Mouse (Mus musculus) gastrocnemius, postnatal 14 days (tissue): ENCODE measurements around the gene Tnxb. TPM values are rescaled to one million over a fixed set of nuclear protein-coding genes. Genes with fewer than 3 reads are reported as not detected.
A peak's percentile ranks its signal among the peaks of the same experiment; 100 is the strongest.

ENCODE experiments used
- DNase-seq: peaks from one replicate; pipeline ENCODE4 v3.0.0; 2021; ENCODE audit warnings: mixed read lengths
- intact Hi-C: fragments of 180-260 bp; cut with DNase I; formaldehyde crosslinking; loops from one replicate; pipeline ENCODE4 v1.15.1; 2025; ENCODE audit warnings: low total_unique reads
- total RNA-seq, 2 experiments: library from RNA; stranded (reverse); gene quantifications; 2 replicates each; pipeline ENCODE4 v1.2.3; 2021

Gene Tnxb
- total RNA-seq, 2 experiments from 2014 or later = 69.8 to 85.6 TPM

DNA sequence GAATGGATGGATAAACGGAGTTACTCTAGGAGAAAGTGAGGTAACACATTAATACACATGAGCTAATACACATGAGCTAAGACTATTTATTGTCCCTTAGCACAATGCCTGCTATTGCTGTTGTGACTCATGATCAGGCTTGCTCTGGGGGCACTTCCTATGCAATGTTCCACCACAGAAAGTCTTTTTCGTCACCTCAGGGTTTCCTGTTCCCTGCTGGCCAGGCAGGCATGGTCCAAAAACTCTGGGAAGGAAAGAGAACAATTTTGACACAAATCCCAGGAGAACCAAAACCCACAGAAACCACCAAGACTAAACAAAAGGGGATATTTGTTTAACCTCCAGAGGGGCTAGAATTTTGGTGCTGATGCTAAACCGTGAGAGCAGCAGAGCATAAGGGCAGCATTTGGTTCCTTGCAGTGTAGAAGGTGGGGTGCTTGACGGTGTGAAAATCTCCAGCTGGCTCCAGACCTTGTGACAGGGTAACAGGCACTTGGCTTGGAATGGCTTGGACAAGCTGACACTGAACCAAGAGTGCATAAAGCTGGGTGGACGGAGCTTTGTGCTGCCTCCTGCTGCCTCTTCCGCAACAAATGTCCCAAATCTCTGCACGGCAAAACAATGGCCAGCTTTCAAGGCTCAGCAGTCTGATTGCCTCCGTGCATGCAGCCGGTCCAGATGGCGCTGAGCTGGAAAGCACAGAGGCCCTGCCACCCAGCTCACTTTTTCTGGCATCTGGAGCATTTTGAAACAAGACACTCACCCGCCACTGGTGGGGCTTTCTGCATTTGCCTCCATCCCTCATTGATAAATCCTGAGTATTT, 29.3 kb upstream of the Tnxb start:
- peak; percentile 41 for DNase-seq

GRCm38 (mm10) chr17:34641945-34642344, 28.4 kb upstream of the Tnxb start:
- DNase-seq = no peak
- intact Hi-C loops = no loop called here

More for the DNA sequence above, 29.3 kb upstream of the Tnxb start:
- intact Hi-C loops = no loop called here

- intact Hi-C loops = no loop called here
- DNase-seq = no peak
Measured at GRCm38 (mm10) chr17:34643379-34643778, 27.0 kb upstream of the Tnxb start.

DNA sequence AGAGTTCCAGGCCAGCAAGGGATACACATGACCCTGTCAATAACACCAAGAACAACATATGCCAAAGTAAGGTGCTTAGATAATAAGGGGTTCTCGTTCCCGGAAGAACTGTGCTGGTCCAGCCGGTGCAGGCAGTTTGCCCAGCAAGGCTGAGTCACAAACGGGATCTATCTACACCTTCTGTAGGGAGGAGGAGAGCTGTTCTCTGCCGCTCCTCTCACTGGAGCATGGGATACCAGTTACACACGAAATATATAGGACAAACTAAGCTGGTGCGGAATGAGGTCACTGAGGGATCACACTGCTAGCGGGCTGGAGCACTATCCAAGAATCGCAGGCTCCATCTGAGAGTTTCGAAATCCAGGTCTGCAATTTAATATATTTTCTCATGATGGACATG, 26.4 kb upstream of the Tnxb start:
- DNase-seq = no peak

DNA sequence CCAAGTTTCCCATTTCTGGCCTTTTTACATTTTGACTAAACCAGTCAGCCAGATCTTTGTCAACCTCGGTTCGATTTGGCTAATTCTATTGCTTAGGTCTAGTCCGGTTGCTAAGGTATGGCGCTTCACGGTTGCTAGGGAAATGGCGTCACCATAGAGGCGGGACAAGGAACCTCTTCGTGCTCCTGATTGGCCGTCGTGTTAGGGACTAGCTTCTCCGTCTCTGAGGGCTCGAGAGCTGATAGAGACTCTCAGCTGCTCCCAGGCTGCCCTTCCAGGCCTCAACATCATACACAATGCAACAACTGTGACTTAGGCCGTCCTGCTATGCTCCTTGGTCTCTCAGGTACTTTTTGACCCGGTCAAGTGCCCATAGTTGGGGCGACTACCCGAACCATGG, 25.7 kb upstream of the Tnxb start, which contains the start of gene Fkbpl:
TSS of gene Fkbpl (plus strand) at position 157 of the 400 bp plus-strand sequence.
- intact Hi-C loops = no loop called here

More for the DNA sequence above, 26.4 kb upstream of the Tnxb start:
- intact Hi-C loops = no loop called here

GRCm38 (mm10) chr17:34645256-34645829, 25.0 kb upstream of the Tnxb start:
- intact Hi-C loops = no loop called here
- no peak for DNase-seq

More for the DNA sequence above, 25.7 kb upstream of the Tnxb start, which contains the start of gene Fkbpl:
- DNase-seq = peak; percentile 94

DNA sequence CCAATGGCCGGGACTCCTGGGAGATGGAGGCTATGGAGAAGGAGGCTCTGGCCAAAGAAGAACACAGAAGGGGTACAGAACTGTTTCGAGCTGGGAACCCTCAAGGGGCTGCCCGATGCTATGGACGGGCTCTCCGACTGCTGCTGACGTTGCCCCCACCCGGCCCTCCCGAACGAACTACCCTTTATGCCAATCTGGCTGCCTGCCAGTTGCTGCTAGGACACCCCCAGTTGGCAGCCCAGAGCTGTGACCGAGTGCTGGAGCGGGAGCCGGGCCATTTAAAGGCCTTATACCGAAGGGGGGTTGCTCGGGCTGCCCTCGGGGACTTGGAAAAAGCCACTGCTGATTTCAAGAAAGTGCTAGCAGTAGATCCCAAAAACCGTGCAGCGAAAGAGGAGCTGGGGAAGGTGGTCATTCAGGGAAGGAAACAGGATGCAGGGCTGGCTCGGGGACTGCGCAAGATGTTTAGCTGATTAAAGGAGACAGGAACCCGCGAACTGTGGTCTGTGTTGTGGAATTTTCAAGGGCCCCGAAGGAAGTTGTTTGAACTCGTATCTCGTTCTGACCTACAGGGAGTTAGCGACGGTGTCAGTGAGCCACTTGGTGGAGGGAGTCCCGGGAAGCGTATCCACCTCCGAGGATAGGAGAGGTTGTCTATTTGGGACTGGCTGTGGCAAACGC, 24.4 kb upstream of the Tnxb start:
- intact Hi-C loops = no loop called here
- DNase-seq = peak; percentile 25

DNA sequence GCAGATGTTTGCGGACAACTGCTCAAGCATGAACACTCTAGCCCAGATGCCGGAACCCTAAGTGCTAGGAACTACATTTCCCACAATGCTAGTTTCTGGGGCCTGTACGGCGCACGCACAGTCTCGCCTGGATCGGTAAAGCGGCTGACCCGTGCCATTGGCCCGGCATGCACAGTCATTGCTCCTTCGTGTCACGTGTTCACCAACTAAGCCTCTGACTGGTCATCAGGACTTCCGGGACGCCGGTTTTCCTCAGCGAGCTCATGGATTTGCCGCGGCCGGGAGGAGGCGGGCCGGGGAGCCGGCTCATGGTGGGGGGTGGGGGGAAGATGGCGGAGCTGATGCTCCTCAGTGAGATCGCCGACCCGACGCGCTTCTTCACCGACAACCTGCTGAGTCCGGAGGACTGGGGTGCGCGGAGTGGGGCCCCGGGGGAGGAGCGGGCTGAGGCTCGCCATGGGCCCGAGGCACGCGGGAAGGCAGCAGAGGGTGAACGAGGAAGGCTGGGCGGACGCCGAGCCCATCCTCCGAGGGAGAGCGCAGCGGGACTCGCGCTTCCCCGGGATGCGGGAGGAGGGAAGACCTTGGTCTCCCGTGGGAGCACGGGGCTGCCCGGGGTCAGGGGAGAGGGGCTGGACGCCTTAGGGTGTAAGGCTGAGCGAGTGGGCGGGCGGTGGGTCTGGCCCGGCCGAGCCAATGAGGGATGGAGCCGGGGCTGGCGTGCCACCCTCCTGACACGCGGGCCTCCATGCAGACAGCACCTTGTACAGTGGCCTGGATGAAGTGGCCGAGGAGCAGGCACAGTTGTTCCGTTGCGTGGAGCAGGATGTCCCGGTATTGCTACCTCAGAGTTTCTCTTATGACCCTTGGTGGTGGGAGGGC, 23.2 kb upstream of the Tnxb start, which contains the start of gene Atf6b:
TSS of gene Atf6b (plus strand) at position 241 of the 882 bp plus-strand sequence.
- DNase-seq = peak; percentile 96
- intact Hi-C loops = no loop called here

DNA sequence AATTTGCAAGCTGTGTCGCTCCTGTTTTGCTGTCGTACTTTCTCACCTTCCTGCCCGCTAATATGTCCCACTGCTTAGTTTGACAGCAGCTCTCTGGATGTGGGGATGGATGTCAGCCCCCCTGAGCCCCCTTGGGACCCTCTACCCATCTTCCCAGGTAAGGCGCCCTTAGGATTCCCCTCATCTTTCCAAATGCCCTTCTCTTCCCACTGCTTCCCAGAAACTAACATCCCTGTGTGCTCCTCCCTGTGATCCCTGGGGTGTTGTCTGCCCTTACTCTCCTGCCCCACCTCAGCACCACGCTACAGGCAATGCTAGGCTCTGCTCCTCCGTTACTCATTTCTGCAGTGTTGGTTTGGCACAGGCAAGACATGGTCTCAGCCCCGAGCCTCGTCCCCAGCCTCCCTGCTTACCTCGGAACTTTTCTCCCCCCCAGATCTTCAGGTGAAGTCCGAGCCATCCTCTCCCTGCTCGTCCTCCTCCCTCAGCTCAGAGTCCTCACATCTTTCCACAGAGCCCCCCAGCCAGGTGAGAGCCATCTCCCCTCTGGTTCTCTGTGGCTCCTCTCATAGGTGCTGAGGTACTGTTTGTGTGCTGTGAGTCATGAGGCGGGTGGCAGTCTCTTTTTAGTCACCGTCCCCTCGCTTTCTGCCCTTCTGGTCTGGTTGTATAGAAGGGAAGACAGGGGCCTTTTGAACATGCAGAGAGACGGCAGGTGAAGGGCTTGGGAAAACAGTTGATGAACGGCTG, 22.0 kb upstream of the Tnxb start:
- no peak for DNase-seq
- intact Hi-C loops = no loop called here

- DNase-seq = no peak
- intact Hi-C loops = no loop called here
Measured at GRCm38 (mm10) chr17:34649106-34649864, 21.1 kb upstream of the Tnxb start.

GRCm38 (mm10) chr17:34650781-34651180, 19.6 kb upstream of the Tnxb start:
- no peak for DNase-seq
- intact Hi-C loops = loop anchor here (5.0 kb wide), 2 partner anchors 62 to 162 kb away; no protein-coding TSS in a partner anchor

DNA sequence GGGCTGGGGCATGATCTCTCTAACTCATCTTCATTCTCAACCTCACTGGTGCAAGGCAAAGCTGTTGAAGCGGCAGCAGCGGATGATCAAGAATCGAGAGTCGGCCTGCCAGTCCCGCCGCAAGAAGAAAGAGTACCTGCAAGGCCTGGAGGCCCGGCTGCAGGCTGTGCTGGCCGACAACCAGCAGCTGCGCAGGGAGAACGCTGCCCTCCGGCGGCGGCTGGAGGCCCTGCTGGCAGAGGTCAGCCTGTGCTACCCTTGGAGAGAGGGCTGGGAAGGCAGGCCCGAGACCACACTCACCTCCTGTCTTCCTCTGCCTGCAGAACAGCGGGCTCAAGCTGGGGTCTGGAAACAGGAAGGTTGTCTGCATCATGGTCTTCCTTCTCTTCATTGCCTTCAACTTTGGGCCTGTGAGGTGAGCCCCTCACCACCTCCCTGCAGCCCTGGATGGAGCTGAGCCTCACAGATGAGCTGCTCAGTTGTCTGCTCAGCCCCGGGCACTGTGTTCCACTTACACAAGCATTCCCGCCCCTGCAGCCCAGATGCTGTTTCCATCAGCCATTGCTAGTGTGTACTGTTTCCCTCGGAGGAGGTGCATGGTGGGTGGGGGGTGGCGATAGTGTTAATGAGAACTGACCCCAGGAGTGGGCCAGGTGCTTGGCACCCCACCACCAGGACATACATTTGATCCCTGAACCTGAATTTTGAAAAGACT, 18.7 kb upstream of the Tnxb start:
- intact Hi-C loops = loop anchor here (5.0 kb wide), 2 partner anchors 61 to 161 kb away; no protein-coding TSS in a partner anchor
- peak; percentile 60 for DNase-seq

GRCm38 (mm10) chr17:34652546-34652945, 17.8 kb upstream of the Tnxb start:
- intact Hi-C loops = loop anchor here (5.0 kb wide), 2 partner anchors 60 to 160 kb away; no protein-coding TSS in a partner anchor
- DNase-seq = no peak

DNA sequence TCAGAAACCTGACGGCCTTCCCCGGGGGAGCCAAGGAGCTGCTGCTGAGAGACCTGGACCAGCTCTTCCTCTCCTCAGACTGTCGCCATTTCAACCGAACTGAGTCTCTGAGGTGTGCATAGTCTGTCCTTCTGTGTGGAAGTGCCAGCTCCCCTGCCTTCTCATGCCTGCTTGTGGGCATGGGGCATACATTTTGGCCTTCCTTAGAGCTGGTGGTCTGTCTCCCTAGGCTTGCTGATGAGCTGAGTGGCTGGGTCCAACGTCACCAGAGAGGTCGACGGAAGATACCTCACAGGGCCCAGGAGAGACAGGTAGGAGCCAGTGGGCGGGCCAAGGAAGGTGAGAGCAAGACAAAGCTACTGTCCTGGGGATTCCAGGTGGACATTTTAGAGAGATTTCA, 17.4 kb upstream of the Tnxb start:
- intact Hi-C loops = loop anchor here (5.0 kb wide), 2 partner anchors 59 to 159 kb away; no protein-coding TSS in a partner anchor
- no peak for DNase-seq

GRCm38 (mm10) chr17:34653746-34654285, 16.5 kb upstream of the Tnxb start:
- peak; percentile 56 for DNase-seq
- intact Hi-C loops = loop anchor here (5.0 kb wide), 2 partner anchors 58 to 158 kb away; no protein-coding TSS in a partner anchor

GRCm38 (mm10) chr17:34654392-34654791, 15.9 kb upstream of the Tnxb start:
- intact Hi-C loops = loop anchor here (5.0 kb wide), 2 partner anchors 58 to 158 kb away; no protein-coding TSS in a partner anchor
- no peak for DNase-seq

DNA sequence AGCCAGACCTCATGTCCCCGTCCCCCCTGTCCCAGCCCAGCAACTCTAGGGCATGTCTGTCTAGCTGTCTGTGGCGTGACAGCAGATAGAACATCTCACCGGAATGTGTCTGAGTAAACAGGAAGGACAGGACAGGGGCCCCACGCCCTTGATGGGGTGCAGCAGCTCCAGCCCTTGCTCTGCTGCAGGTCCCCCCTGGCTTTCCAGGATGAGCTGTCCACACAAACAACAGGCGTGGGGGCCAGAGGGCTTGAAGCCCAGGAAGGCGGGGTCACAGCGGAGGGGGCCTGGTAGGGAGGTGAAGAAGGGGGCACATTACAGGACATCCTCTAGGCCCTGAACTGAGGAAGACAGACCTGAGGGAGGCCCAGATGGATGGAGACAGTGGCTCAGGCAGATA, 15.2 kb upstream of the Tnxb start:
- intact Hi-C loops = no loop called here
- DNase-seq = peak; percentile 78
